Mouse (Mus musculus) urinary bladder, postnatal 25 days (tissue): ENCODE data around the gene Map4.

Source experiments
- DNase-seq: peaks from one replicate; pipeline ENCODE4 v3.0.0; 2022; ENCODE audit warnings: low spot score

Map4 gene

GRCm38 (mm10) chr9:110001946-110002345, 70.7 kb downstream of the Map4 start:
- DNase-seq = no peak

- no peak for DNase-seq
Observed at GRCm38 (mm10) chr9:110002413-110002812, 71.2 kb downstream of the Map4 start.

- no peak for DNase-seq
Observed at GRCm38 (mm10) chr9:110019224-110019623, 88.0 kb downstream of the Map4 start.

- DNase-seq = no peak
Observed at GRCm38 (mm10) chr9:110020405-110020804, 89.1 kb downstream of the Map4 start.

GRCm38 (mm10) chr9:110021463-110021862, 90.2 kb downstream of the Map4 start:
- no peak for DNase-seq

- no peak for DNase-seq
Observed at GRCm38 (mm10) chr9:110022151-110022550, 90.9 kb downstream of the Map4 start.

- DNase-seq = no peak
Observed at GRCm38 (mm10) chr9:110035091-110035490, 103.8 kb downstream of the Map4 start.

GRCm38 (mm10) chr9:110037895-110038294, 106.6 kb downstream of the Map4 start:
- DNase-seq = no peak

GRCm38 (mm10) chr9:110038485-110038884, 107.2 kb downstream of the Map4 start:
- no peak for DNase-seq

- no peak for DNase-seq
Observed at GRCm38 (mm10) chr9:110044373-110044772, 113.1 kb downstream of the Map4 start.

- DNase-seq = no peak
Observed at GRCm38 (mm10) chr9:110045763-110046377, 114.6 kb downstream of the Map4 start.

- no peak for DNase-seq
Observed at GRCm38 (mm10) chr9:110047260-110047659, 116.0 kb downstream of the Map4 start.

- no peak for DNase-seq
Observed at GRCm38 (mm10) chr9:110047857-110048256, 116.6 kb downstream of the Map4 start.

GRCm38 (mm10) chr9:110051184-110051583, 119.9 kb downstream of the Map4 start:
- no peak for DNase-seq

GRCm38 (mm10) chr9:110051869-110052661, 120.8 kb downstream of the Map4 start:
- DNase-seq = no peak

- no peak for DNase-seq
Observed at GRCm38 (mm10) chr9:110052951-110053304, 121.7 kb downstream of the Map4 start.

GRCm38 (mm10) chr9:110053305-110054079, 122.2 kb downstream of the Map4 start:
- DNase-seq = no peak

- no peak for DNase-seq
Observed at GRCm38 (mm10) chr9:110054080-110054421, 122.8 kb downstream of the Map4 start.

- no peak for DNase-seq
Observed at GRCm38 (mm10) chr9:110054781-110055180, 123.5 kb downstream of the Map4 start.

- no peak for DNase-seq
Observed at GRCm38 (mm10) chr9:110057200-110057599, 125.9 kb downstream of the Map4 start.

- DNase-seq = no peak
Observed at GRCm38 (mm10) chr9:110060761-110061160, 129.5 kb downstream of the Map4 start.

- DNase-seq = no peak
Observed at GRCm38 (mm10) chr9:110062405-110062804, 131.1 kb downstream of the Map4 start.

- DNase-seq = no peak
Observed at GRCm38 (mm10) chr9:110062861-110063260, 131.6 kb downstream of the Map4 start.
